Mouse (Mus musculus) G1E (cell line): ENCODE measurements around the gene Cd72. TPM values are rescaled to one million over a fixed set of nuclear protein-coding genes. Genes with fewer than 3 reads are reported as not detected.
A peak's percentile ranks its signal among the peaks of the same experiment; 100 is the strongest.

Source experiments
- ATAC-seq: 2 replicates; pipeline ENCODE4 v1.8.0; 2016; ENCODE audit warnings: mild to moderate bottlenecking; ENCODE audit not compliant: insufficient number of reproducible peaks, poor library complexity, low FRiP score, severe bottlenecking; ENCODE audit errors: extremely low read depth
- DNase-seq: peaks from one replicate; pipeline ENCODE4 v3.0.0; 2012; ENCODE audit warnings: low spot score
- H3K27me3 ChIP-seq: 2 replicates; pipeline ENCODE4 v1.6.1; 2012; ENCODE audit warnings: mild to moderate bottlenecking, low read length, inconsistent platforms; ENCODE audit not compliant: insufficient read depth
- H3K36me3 ChIP-seq: replicated peaks from 2 replicates; pipeline ENCODE3; 2012; ENCODE audit warnings: mild to moderate bottlenecking, inconsistent platforms
- H3K4me1 ChIP-seq: 2 replicates; pipeline ENCODE4 v1.6.1; 2012; ENCODE audit warnings: low read depth, low read length, inconsistent platforms, mixed read lengths; ENCODE audit not compliant: insufficient read depth
- H3K4me3 ChIP-seq: 2 replicates; pipeline ENCODE4 v1.5.1; 2012; ENCODE audit warnings: low read depth, mild to moderate bottlenecking, inconsistent platforms, low read length, moderate library complexity, mixed read lengths
- H3K9me3 ChIP-seq: replicated peaks from 2 replicates; pipeline ENCODE4 v1.6.1; 2012; ENCODE audit warnings: inconsistent platforms
- CTCF ChIP-seq: IDR thresholded peaks from 2 replicates; pipeline ENCODE4 v1.5.1; 2012; ENCODE audit warnings: low read depth, low read length, inconsistent platforms, mixed read lengths
- GATA1 ChIP-seq: IDR thresholded peaks from 2 replicates; pipeline ENCODE4 v1.6.1; 2012; ENCODE audit warnings: borderline replicate concordance, low read length, inconsistent platforms, mixed read lengths
- GATA2 ChIP-seq: IDR thresholded peaks from 2 replicates; pipeline ENCODE4 v1.6.1; 2012; ENCODE audit warnings: low read depth, low read length, inconsistent platforms, borderline replicate concordance
- POLR2AphosphoS5 ChIP-seq: IDR thresholded peaks from 2 replicates; pipeline ENCODE4 v1.6.1; 2012; ENCODE audit warnings: low read depth, low read length, inconsistent platforms; ENCODE audit not compliant: insufficient replicate concordance
- TAL1 ChIP-seq: conservative IDR thresholded peaks from 2 replicates; pipeline ENCODE4 v1.6.1; 2012; ENCODE audit warnings: low read depth, low read length, inconsistent platforms, mixed read lengths
- polyA plus RNA-seq: library from polyadenylated mRNA; stranded (reverse); fragments of >175 nt; gene quantifications from 2 replicates; pipeline ENCODE4 v1.2.3, GENCODE M21; 2012
- total RNA-seq, 2 experiments: library from RNA; stranded (forward) in 1 of 2; stranded (reverse) in 1 of 2; fragments of 200-1000 nt in 1 of 2; fragments of >200 nt in 1 of 2; fragmentation: Nextera tagmentation in 1 of 2; gene quantifications; 2 replicates each; pipeline ENCODE4 v1.2.3; 2014 to 2017

Cd72 gene
- total and polyA plus RNA-seq, 3 experiments, result 0.16 to 1.5 TPM; not detected in 1

DNA sequence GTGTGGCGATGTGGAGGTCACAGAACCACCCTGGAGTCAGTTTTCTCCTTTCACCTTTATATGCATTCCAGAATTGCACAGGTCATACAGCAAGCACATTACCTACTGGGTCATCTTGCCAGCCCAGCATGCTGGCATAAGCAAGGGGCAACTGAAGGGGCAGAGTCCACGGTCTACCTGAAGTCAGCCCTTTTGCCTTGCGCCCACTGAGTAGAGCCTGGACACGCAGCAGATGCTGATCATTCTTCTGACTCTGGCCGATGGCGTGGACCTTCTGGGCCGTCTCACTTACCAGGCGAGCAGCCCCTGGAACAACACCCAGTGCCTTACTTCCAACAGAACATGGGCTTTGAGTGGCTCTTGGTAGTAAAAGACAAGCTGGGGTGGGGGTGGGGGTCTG, 43.0 kb upstream of the Cd72 start:
- ATAC-seq (no peak), DNase-seq (no peak)
- Histone ChIP-seq H3K27me3 (peaks cover 3% of the 10 kb centered on the region), H3K4me1 (peaks cover 69% of the 10 kb centered on the region), H3K9me3 (no peaks in the 10 kb centered on the region), H3K36me3 (peaks cover 40% of the 10 kb centered on the region), H3K4me3 (no peak overlapping the region; the same call in 1 of the 2 replicates)
- TF ChIP-seq GATA1 (no peak), CTCF (no peak), GATA2 (no peak), TAL1 (no peak), POLR2AphosphoS5 (no peak)

DNA sequence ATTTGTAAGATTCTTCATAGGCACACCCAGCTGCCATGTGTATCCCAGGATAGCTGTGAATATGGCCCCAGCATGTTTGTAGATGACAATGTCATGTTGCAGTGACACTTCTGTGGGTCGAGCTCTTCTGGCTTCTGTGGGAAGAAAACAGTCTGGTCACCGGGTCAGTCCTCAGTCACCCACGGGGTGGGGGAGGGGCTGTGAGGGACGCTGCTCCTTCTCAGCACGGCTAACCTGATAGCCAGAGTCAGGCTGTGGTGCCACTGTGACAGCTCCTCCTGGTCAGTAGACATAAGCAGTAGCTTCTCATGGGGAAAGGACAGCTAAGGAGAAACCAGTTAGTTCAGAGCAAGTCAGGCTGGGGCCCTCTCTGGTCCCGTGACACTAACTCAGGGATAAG, 42.2 kb upstream of the Cd72 start:
- no peak for ATAC-seq

DNA sequence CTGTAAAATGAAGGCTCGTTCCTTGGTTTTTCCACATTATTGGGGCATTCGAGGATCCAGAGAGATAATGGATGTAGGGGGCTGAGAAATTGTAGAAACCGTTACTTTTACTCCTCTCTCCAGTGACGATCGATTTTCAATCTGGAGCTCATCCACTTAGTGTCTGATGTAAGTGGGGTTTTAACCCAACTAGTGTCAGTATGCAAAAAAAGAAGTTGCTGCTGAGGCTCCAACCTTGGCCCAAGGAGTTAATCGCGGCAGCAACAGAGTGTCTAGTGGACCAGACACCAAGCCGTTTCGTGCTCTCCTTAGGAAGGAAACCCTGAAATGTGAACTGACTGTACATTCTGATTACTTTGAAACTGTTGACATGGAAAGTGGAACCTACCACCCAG, 39.4 kb upstream of the Cd72 start:
- H3K9me3 ChIP-seq, result no peaks in the 10 kb centered on the region
- H3K4me3 ChIP-seq, result peak overlapping the region; percentile 83
- DNase-seq (no peak), ATAC-seq (no peak)
- H3K4me1 ChIP-seq, result peaks cover 74% of the 10 kb centered on the region
- no peak for TF ChIP-seq GATA1
- no peak for TF ChIP-seq POLR2AphosphoS5
- no peak for TF ChIP-seq CTCF
- no peak for TF ChIP-seq GATA2
- TF ChIP-seq TAL1, result no peak
- H3K27me3 ChIP-seq, result no peaks in the 10 kb centered on the region
- H3K36me3 ChIP-seq, result peaks cover 40% of the 10 kb centered on the region

More for the DNA sequence above, 42.2 kb upstream of the Cd72 start:
- Histone ChIP-seq H3K27me3 (no peaks in the 10 kb centered on the region; the same call in 1 of the 2 replicates), H3K36me3 (peaks cover 40% of the 10 kb centered on the region), H3K4me1 (peaks cover 67% of the 10 kb centered on the region), H3K9me3 (no peaks in the 10 kb centered on the region), H3K4me3 (no peak overlapping the region)
- no peak for DNase-seq
- TF ChIP-seq GATA2 (no peak), POLR2AphosphoS5 (no peak), TAL1 (no peak), CTCF (no peak), GATA1 (no peak)

DNA sequence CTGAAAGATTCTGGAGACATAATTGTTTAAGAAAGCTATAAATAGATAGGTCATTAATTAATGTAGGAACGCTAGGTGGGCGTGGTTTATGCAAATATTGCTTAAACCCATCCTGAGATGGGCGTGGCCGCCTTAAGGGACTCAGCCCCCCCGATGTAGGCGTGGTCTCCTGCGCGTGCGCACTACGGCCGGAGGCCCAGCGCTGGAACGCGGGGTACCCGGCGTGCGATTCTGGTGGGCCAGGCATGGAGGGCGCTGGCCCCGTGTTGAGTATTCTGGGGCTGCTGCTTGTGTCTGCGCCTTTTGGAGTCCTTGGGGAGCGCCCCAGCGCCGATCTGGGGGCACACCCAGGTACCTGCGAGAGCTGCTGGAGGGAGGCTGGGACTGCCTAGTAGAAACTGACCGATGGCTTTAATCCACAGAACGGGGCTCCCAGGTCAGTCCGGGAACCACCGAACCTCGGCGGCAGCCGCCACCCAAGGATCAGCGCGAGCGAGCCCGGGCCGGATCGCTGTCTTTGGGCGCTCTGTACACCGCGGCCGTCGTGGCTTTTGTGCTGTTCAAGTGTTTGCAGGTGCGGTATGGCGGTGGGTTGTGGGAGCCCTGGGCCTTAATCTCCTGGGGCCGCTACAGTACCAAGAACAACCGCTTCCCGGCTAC, 38.9 kb upstream of the Cd72 start:
- Histone ChIP-seq H3K9me3 (no peaks in the 10 kb centered on the region), H3K36me3 (peaks cover 37% of the 10 kb centered on the region), H3K4me1 (peaks cover 73% of the 10 kb centered on the region), H3K4me3 (peak overlapping the region; percentile 83), H3K27me3 (no peaks in the 10 kb centered on the region; the same call in 1 of the 2 replicates)
- ATAC-seq (peak; percentile 46; the same call in 1 of the 2 replicates), DNase-seq (peak; percentile 91)
- no peak for TF ChIP-seq CTCF
- TF ChIP-seq POLR2AphosphoS5, result no peak
- no peak for TF ChIP-seq TAL1
- no peak for TF ChIP-seq GATA1
- TF ChIP-seq GATA2, result no peak

DNA sequence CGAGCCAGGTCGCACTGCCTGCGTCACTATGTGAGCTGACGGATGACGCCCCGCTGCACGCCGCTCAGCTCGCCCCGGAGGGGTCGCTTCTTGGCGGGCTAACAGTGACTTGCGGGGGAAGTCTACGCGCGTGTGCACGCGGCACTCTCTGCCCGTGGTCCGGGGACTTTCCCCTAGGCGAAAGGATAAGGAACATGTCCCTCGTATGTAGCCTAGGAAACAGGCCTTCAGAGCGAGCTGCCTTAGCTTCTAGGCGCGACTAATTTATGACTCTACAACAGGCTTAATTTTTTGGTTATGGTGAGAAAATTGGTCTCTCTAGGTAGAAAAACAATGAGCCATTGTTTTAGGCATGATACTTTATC, 38.4 kb upstream of the Cd72 start, which contains the start of gene Ccdc107:
Gene Ccdc107 (plus strand): TSS at position 80 of the 365 bp plus-strand sequence.
- ATAC-seq (peak; percentile 92), DNase-seq (peak; percentile 96)
- peaks cover 32% of the 10 kb centered on the region for H3K36me3 ChIP-seq
- H3K27me3 ChIP-seq, result no peaks in the 10 kb centered on the region; the same call in 1 of the 2 replicates
- TF ChIP-seq CTCF (no peak), TAL1 (no peak), GATA1 (no peak), GATA2 (no peak), POLR2AphosphoS5 (no peak)
- no peaks in the 10 kb centered on the region for H3K9me3 ChIP-seq
- peaks cover 68% of the 10 kb centered on the region for H3K4me1 ChIP-seq
- H3K4me3 ChIP-seq, result peak within 1 kb of the TSS; percentile 83

DNA sequence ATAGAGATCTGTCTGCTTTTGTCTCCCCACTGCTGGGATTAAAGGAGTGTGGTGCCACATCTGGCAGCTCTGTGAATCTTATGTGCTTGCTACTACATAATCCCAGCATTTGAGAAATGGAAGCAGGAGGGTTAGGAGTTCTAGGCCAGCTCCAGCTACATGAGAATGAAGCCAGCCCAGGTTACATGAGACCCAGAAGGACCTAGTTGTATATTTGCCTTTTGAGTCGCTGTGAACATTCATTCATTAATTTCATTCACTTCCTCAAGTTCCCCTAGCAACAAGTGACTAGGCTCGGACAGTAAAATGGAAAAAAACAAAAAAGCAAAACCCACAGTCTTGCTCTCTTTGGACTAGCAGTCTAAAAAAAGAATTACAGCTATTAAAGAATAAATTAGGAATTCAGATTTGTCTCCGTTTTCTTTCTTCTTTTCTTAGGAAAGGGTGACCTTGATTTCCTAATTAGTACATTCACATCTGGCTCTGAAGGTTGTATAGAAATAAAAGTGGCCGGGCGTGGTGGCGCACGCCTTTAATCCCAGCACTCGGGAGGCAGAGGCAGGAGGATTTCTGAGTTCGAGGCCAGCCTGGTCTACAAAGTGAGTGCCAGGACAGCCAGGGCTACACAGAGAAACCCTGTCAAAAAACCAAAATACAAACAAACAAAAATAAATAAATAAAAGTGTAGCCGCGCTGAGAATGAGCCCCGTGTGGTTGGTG, 37.8 kb upstream of the Cd72 start:
- Histone ChIP-seq H3K36me3 (peaks cover 26% of the 10 kb centered on the region), H3K9me3 (no peaks in the 10 kb centered on the region), H3K4me1 (peaks cover 63% of the 10 kb centered on the region), H3K27me3 (no peaks in the 10 kb centered on the region; the same call in 1 of the 2 replicates), H3K4me3 (peak overlapping the region; percentile 59; the same call in 1 of the 2 replicates)
- no peak for ATAC-seq
- TF ChIP-seq GATA2 (no peak), CTCF (no peak), TAL1 (no peak), POLR2AphosphoS5 (no peak), GATA1 (no peak)
- DNase-seq, result no peak
